Mouse (Mus musculus): ENCODE measurements around the gene Ptpn21.

DNA sequence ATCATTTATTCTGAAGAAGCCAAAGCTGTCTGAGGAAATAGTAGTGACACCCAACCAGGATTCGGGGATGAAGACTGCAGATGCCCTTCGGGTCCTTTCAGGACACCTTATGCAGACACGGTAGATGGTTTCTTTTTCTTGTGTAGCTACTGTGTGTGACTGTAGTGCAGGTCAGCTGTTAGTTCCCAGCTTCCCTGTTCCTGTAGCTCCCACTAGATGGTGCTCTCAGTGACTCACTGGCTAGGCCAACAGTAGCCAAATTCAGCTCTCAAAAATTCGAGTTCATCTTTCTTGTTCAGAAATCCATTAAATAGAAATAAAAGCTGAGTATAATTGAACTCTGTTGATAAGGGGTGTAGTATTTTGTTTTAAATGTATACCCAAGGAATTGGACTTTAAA lies 41.9 kb upstream of the Ptpn21 start:
- TF ChIP-seq HCFC1 (IDR thresholded peaks at IDR 0.05; ENCODE audit: borderline replicate concordance, insufficient read depth, low read length) (no peak), ZNF384 (IDR thresholded peaks at IDR 0.05; ENCODE audit: low read depth, low read length) (no peak), ZC3H11A (IDR thresholded peaks at IDR 0.05; ENCODE audit: borderline replicate concordance, low read depth, low read length) (no peak), MAFK (IDR thresholded peaks at IDR 0.05; ENCODE audit: insufficient read depth, low read depth, low read length) (no peak), CHD2 (IDR thresholded peaks at IDR 0.05; ENCODE audit: low read depth, low read length) (no peak)
